Mouse (Mus musculus): ENCODE results near the gene Krba1.

DNA sequence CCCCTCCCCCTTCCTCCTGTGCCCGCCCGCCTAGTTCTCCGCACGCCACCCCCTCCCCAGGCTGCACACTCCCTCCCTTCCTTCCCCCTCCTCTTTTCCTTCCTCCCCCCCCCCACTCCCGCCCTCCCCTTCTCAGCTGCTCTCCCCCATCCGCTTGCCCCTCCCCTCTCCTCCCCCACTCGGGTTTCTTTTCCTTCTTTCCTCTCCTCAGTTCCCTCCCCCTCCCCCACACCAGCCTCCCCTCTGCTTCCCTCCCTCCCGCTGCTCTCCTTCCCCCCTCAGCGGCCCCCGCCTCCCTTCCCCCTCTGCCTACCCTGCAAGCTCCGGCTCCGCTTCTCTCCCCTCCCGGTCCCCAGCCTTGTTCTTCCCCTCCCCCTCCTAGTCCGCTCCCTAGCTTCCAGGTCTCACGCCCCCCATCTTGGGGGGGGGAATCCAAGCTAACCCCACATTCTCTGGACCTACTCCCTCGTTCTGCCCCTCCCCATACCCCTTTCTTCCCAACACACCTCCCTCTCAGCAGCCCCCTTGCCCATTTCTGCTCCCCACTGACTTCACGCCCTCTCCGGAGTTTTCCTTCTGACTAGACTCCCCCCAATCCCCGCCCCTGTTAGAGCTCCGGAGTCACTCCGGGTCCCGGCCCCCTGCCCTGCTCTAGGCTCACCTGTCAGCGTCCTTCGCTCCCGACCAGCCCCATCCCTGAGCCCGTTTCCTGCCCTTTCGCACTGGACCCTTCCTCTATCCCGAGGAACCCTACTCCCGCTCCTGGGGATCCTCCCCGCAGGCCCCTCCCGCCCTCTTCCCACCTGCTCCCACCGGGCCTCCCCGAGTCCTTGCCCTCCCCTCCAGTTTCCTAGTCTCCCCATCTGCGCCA lies 49.2 kb downstream of the Krba1 start:
- TF ChIP-seq CTCF (IDR thresholded peaks at IDR 0.05; ENCODE audit: borderline replicate concordance, control insufficient read depth, extremely low read depth, insufficient read depth, low read length, poor library complexity) = no peak
- no peak for TF ChIP-seq POLR2A (IDR thresholded peaks at IDR 0.05; ENCODE audit: control insufficient read depth, extremely low read depth, insufficient read depth, low read length, poor library complexity)
